Comparison of ENCODE assay signal across 9 mouse cellular contexts in genomic region chr6:38253736-38254641, GRCm38 (mm10). TPM values are rescaled to one million over a fixed set of nuclear protein-coding genes. Genes with fewer than 3 reads are reported as not detected.
DNase-seq lines count a peak whose midpoint lies in the region; ATAC-seq and TF ChIP-seq lines count a peak whose summit lies in the region.
"Had no signal": no experiment of that assay in that cellular context is flagged by ENCODE, and none has a peak within 500 bp of the region (broad histone marks: within the 10 kb centered on the region; RNA-seq: fewer than 3 reads in every experiment).

Gene D630045J12Rik (minus strand): TSS chr6:38254009.

- no peaks in the 10 kb centered on the region for H3K9me3 ChIP-seq in hindbrain, embryonic 10.5 days

- peak; percentile 8; the same call in 1 of the 2 replicates for TF ChIP-seq CTCF in cerebellum, adult 2 months (IDR thresholded peaks at IDR 0.05; ENCODE audit: borderline replicate concordance, insufficient read depth, low read depth, low read length)

- peak; percentile 88 for DNase-seq in Muller cell, postnatal 12 days (ENCODE audit: inconsistent ontology term)
- peak; percentile 72 to 78 for DNase-seq in cerebellum, adult 2 months
- DNase-seq in hindbrain, embryonic 10.5 days (ENCODE audit: low spot score) = peak; percentile 71
- peak; percentile 61 to 80 for DNase-seq in layer of hippocampus, postnatal 10 days (ENCODE audit: low spot score in 2 of 2)
- DNase-seq in lung, postnatal 10 days = peak; percentile 78
- DNase-seq in retina, postnatal 1 day = peak; percentile 87
- peak; percentile 60 to 72 for DNase-seq in urinary bladder, adult 18-20 months (ENCODE audit: low spot score in 2 of 2)

- H3K36me3 ChIP-seq in hindbrain, embryonic 10.5 days = no peaks in the 10 kb centered on the region

- no peaks in the 10 kb centered on the region for H3K27me3 ChIP-seq in cerebellum, adult 2 months (ENCODE audit: control insufficient read depth, insufficient read depth, low read length)
- peaks cover 6% of the 10 kb centered on the region; the same call in 1 of the 2 replicates for H3K27me3 ChIP-seq in hindbrain, embryonic 10.5 days (ENCODE audit: insufficient read depth, poor library complexity, severe bottlenecking)

- peak within 1 kb of the TSS; percentile 76 for H3K27ac ChIP-seq in cerebellum, adult 2 months (ENCODE audit: insufficient read depth, low read length)
- H3K27ac ChIP-seq in hindbrain, embryonic 10.5 days = peak within 1 kb of the TSS; percentile 98

- under 1% methylated on average over 114 of the region's 118 CpGs for WGBS in cerebellum, adult 2 months
- under 1% methylated on average over 115 of the region's 118 CpGs for WGBS in hindbrain, embryonic 10.5 days

- ATAC-seq in frontal cortex, adult (ENCODE audit: low TSS enrichment) = peak; percentile 60

- no peak for TF ChIP-seq POLR2A in cerebellum, adult 2 months (IDR thresholded peaks at IDR 0.05; ENCODE audit: borderline replicate concordance, insufficient read depth, low read length)

- H3K4me1 ChIP-seq in cerebellum, adult 2 months (ENCODE audit: control insufficient read depth, insufficient read depth, low read length) = peaks cover 14% of the 10 kb centered on the region; the same call in 1 of the 2 replicates
- peaks cover 36% of the 10 kb centered on the region for H3K4me1 ChIP-seq in hindbrain, embryonic 10.5 days (replicated peaks)

- peak within 1 kb of the TSS; percentile 71 for H3K4me3 ChIP-seq in cerebellum, adult 2 months (replicated peaks; ENCODE audit: insufficient read depth, low read depth, low read length)
- H3K4me3 ChIP-seq in hindbrain, embryonic 10.5 days = peak within 1 kb of the TSS; percentile 75

RNA-seq across cellular contexts. Expression of gene D630045J12Rik, which starts in this region (rescaled TPM):
- 15.9 TPM in 2 replicates for polyA plus RNA-seq in cerebellum, adult 2 months (2012; rRNA removed)
- polyA plus RNA-seq in hindbrain, embryonic 10.5 days (2016; fragmentation: Nextera tagmentation; extraction: Ambion mirVana) = 6.9 and 8.4 TPM in 2 replicates
- 10 to 100 TPM; 40.9 to 41.7 TPM for total RNA-seq in layer of hippocampus, postnatal 10 days (2021)
- total RNA-seq: neutrophil, adult 5-6 weeks had no signal

Comparison
In these comparisons a context has a peak if more than half of its experiments do, and no peak if none do; other contexts are left out.
1. Peak in every context shown above with its lines: DNase-seq, ATAC-seq, H3K4me3 ChIP-seq and H3K27ac ChIP-seq.